Mouse (Mus musculus) left cerebral cortex, adult 6 months (tissue): ENCODE data around the gene Anp32e. TPM values are rescaled to one million over a fixed set of nuclear protein-coding genes. Genes with fewer than 3 reads are reported as not detected.

Source experiments
- long read RNA-seq, 2 experiments: library from polyadenylated mRNA; unstranded; transcript quantifications; one replicate each; pipeline ENCODE4 v2.0.0; 2019 to 2020
- polyA plus RNA-seq: library from polyadenylated mRNA; unstranded; fragments of <200 nt; fragmentation: Nextera tagmentation; gene quantifications from 2 replicates; pipeline ENCODE4 v1.2.3, GENCODE M21; 2021

Gene Anp32e
- polyA plus RNA-seq, result 11.8 and 13.7 TPM in 2 replicates
- long read RNA-seq, experiment 1, transcript Anp32e-201 (7 exons, 1,381 nt), result minor isoform, 5 of 150 reads
- long read RNA-seq, experiment 1, transcript Anp32e-202 (7 exons, 3,274 nt), result major isoform, 114 of 150 reads
- long read RNA-seq, experiment 1, partial matches to known transcripts, result 25 of 150 reads
- long read RNA-seq, experiment 1, other reads (novel, unspliced or antisense), result 6 of 150 reads
- long read RNA-seq, experiment 2, transcript Anp32e-202 (7 exons, 3,274 nt), result major isoform, 5 of 32 reads
- long read RNA-seq, experiment 2, partial matches to known transcripts, result 11 of 32 reads
- long read RNA-seq, experiment 2, other reads (novel, unspliced or antisense), result 15 of 32 reads

DNA sequence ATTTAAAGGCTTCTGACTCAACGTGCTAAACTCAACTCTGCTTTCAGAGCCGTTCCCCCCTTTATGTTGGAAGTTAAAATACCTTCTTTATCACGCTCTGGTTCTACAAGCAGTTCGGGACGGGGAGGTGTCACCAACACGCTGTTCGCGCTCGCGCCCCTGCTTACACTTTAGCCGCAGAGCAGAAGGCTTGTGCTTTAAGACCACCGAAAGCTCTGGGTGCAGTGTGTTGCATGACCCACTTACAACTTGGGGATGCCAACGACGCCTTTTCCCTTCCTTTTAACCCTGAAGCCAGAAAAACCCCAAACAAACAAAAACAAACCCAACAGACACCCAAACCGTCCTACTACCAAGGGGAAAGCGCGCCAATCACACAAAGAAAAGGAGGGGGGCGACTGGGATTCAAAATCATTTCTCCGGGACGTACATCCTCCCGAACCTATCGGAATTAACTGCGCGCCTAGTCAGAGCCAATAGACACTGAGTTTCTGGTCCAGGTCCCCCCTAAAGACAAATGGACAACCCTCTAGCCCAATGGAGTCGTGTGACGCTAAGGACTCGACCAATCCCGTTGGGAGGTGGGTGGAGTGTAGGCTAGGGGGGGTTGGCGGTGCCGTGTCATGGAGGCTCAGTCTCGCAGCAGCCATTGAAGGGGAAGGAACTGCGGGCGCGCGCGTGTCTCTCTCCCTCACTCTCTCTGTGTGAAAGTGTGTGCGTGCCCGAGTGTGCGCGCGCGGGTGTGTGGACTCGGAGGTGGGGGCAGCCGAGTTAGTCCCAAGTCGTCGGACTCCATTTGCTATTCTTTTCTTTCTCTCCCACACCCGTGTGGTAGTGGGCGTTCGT lies at the start of gene Anp32e:
TSS of gene Anp32e (plus strand) at position 589 of the 846 bp plus-strand sequence.

DNA sequence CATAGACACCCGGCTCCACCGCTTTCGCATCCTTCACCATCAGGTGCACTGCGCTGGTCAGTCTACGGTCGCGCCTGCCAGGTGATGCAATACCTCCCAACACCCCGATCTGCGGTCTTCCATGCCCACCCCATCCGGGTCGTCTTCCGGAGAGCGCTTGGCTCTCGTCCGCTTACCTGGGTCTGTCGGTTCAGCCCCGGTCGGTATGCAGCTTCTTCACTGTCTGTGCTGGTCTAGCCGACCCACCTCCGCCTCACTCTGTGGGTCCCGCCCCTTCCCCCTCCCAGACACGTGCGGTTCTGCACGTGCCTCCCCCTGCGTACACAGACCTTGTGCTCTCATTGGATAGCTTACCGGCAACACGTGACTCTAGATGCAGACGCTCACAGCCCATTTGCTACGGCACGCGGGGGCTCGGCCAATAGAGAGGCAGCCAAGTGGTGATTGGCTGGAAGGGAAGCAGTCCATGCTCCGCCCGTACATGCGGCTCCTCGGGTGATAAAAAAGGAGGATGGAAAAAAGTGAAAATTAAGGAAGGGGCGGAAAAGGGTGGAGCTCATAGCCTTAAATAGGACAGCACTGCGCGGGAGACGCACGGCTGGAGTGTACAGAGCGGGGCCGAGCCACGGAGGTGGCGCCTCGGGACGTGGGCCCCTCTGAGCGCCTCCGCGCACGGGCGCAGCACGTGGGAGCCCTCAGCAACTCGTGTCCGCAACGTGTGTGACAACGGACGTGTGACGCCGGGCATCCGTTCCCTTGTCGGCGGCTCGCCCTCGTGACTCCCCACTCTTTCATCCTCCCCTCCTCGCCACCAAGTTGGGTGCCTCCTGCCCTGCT lies 46.8 kb upstream of the Anp32e start, which contains the start of gene Ciart:
TSS of gene Ciart (minus strand) at position 273 of the 837 bp plus-strand sequence.

DNA sequence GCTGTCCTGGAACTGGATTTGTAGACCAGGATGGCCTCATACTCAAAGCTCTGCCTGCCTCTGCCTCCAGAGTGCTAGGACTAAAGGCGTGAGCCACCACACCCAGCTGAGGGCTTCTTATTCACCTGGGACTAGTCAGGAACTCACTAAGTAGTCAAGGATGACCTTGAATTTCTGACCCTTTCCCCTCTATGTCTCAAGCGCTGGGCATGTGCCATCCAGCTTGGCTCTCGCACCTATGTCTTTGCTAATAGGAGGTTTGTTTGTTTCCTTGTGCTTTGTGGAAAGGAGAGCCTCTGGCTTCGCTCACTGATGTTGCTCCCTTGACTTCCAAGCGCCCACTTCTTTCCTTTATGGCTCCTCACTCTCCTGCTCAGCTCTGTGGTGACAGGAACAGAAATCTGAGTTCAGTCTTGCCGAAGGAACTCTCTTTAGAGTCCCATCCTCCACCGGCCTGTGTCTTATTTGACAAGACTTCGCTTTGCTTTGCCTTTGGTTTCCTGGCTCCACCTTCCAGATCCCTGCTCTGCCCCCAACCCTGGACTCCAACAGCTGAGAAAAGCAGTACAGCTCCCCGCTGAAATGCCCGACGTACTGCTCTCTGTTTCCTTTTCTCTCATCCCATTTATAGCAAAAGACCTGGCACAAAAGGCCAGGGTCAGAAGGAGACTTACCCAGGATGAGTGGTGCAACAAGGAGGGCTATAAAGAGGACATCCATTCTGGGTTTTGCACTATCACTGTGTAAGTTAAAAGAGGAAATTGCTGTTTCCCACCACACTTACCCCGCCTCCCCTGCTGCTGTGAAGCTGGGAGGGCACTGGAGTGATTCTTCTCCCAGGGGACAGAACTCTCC lies 37.6 kb upstream of the Anp32e start, which contains the start of gene BC028528:
TSS of gene BC028528 (minus strand) at position 795 of the 855 bp plus-strand sequence.

GRCm38 (mm10) chr3:95893606-95894316 lies 35.3 kb upstream of the Anp32e start, which contains the start of gene Aph1a:
Gene Aph1a, plus strand, starts transcription at chr3:95893969.

DNA sequence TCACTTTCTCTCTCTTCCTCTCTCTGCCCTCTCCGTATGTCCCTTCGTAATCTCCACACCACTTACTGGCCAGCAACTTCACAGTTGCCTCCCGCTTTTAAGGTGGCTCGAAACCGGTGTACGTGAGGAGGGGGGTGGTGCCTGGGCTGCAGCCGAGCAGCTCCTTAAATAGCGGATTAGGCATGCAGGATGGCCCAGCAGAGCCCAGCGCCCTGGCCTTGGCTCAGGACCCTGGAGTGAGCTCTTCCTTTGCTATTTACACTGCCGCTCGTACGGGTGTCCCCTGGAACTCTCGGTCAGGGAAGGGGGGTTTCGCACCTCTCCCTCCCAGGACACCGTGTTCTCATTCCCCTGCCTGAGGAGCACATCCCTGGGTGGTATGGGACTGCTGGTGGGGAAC lies 24.5 kb upstream of the Anp32e start, which contains the start of gene Car14:
TSS of gene Car14 (minus strand) at position 124 of the 400 bp plus-strand sequence.

GRCm38 (mm10) chr3:95995802-95996428 lies 66.9 kb downstream of the Anp32e start, which contains the start of gene Plekho1:
Gene Plekho1, minus strand, starts transcription at chr3:95996001.

Other genes with a start within 250 kb of the Anp32e start
- gene Adamtsl4, start 241.3 kb upstream of the Anp32e start, polyA plus RNA-seq, result 2.8 and 4.0 TPM in 2 replicates
- gene Ecm1, start 189.7 kb upstream of the Anp32e start, polyA plus RNA-seq, result 4.7 and 5.8 TPM in 2 replicates
- 23.7 and 29.0 TPM in 2 replicates for gene Tars2, start 169.0 kb upstream of the Anp32e start, polyA plus RNA-seq
- gene Rprd2, start 110.4 kb upstream of the Anp32e start, polyA plus RNA-seq, result 29.7 and 41.0 TPM in 2 replicates
- gene Prpf3, start 73.4 kb upstream of the Anp32e start, polyA plus RNA-seq, result 9.0 and 9.1 TPM in 2 replicates
- gene Mrps21, start 57.7 kb upstream of the Anp32e start, polyA plus RNA-seq, result 668 and 693 TPM in 2 replicates
- gene Ciart, start 47.0 kb upstream of the Anp32e start, polyA plus RNA-seq, result 12.7 and 22.7 TPM in 2 replicates
- 10.3 and 13.7 TPM in 2 replicates for gene BC028528, start 37.2 kb upstream of the Anp32e start, polyA plus RNA-seq
- gene Aph1a, start 35.3 kb upstream of the Anp32e start, polyA plus RNA-seq, result 37.8 and 53.1 TPM in 2 replicates
- 10.7 and 14.9 TPM in 2 replicates for gene Car14, start 24.6 kb upstream of the Anp32e start, polyA plus RNA-seq
- 16.5 and 28.8 TPM in 2 replicates for gene Plekho1, start 66.8 kb downstream of the Anp32e start, polyA plus RNA-seq
- 26.6 and 36.6 TPM in 2 replicates for gene Vps45, start 129.2 kb downstream of the Anp32e start, polyA plus RNA-seq
- gene Otud7b, start 175.3 kb downstream of the Anp32e start, polyA plus RNA-seq, result 6.3 and 9.2 TPM in 2 replicates
- 2.8 and 3.6 TPM in 2 replicates for gene Mtmr11, start 232.8 kb downstream of the Anp32e start, polyA plus RNA-seq
- gene Sf3b4, start 243.1 kb downstream of the Anp32e start, polyA plus RNA-seq, result 17.7 and 42.8 TPM in 2 replicates